Mouse (Mus musculus) right cerebral cortex, adult 18-20 months (tissue): ENCODE data around the gene Tex48.

ENCODE experiments used
- DNase-seq: peaks from one replicate; pipeline ENCODE4 v3.0.0; 2022; ENCODE audit warnings: mixed read lengths

Tex48 gene

DNA sequence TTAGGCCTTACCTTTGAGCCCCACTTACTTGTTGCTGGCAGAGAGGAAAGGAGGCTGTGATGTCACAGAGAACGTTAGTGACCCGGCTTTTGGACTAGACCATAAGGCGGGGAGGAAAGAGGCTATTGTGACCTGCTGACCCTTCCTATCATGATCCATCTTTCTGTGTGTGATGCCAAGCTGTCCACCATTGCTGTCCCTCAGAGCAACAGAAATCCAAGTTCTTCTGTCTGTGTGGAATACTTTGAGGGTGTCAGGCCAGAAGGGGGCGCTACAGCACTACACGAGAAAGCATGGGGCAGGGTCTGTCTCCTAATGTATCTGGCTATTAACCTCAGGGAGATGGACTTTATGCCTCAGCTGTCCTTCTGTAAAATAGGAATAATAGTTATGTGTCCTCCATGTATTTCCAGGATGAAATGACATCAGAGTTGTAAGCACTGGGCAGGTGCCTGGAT, at the start of gene Tex48:
Tex48 (minus strand) TSS at position 51 of the 458 bp plus-strand sequence.
- DNase-seq, result no peak

DNA sequence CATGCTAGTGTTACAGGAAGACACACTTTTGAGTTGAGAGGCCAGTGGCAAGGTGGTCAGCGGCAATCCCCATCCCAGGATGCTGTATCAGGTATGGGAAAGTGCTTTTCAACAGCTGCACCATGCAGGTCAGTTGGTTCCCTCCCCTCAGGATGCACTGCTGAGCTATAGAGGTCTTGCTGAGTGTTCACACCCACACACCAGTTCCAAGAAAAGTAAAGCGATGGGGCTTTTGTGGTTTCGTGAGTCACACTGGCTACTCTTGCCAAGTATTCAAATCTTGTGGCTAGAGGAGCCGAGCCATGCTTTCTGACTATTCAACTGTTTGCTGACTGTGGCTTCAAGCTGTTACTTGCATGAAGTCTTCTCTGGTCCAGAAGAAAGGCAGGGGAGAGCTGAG, 46.0 kb upstream of the Tex48 start:
- peak; percentile 76 for DNase-seq

DNA sequence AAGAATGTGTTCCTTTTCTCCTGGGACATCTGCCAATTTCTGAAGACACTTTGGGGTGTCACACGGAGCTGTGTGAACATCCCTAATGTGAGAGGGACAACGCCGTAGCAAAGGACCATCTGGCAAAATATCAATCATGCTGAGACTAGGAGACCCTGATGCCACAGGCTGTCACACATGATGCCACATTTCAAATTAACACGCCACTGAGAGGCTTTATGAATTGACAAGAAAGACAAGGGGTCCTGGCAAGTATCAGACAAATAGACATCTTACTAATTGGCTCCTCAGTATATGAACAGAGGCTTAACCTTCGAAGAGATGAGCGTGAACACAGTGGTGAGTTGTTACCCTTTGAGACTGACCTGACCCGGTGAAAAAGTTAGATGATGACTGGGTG, 43.5 kb upstream of the Tex48 start:
- DNase-seq, result no peak

DNA sequence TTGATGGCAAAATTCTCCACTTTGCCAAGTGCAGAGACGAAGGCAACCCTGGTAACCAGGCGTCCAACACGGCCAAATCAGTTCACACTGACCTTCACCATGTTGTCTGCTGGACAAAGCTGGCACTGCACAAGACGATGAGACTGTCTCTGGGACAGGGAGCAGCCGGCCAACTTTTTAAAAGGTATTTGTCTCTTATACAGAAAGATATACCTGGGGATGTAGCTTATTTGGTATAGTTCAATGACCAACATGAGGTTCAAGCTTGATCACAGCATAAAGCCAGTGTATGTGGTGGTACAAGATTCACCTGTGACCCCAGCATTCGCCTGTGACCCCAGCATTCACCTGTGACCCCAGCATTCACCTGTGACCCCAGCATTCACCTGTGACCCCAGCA, 41.1 kb upstream of the Tex48 start, which contains the start of gene Gm11214:
Gm11214 (minus strand) TSS at position 101 of the 400 bp plus-strand sequence.
- no peak for DNase-seq

DNA sequence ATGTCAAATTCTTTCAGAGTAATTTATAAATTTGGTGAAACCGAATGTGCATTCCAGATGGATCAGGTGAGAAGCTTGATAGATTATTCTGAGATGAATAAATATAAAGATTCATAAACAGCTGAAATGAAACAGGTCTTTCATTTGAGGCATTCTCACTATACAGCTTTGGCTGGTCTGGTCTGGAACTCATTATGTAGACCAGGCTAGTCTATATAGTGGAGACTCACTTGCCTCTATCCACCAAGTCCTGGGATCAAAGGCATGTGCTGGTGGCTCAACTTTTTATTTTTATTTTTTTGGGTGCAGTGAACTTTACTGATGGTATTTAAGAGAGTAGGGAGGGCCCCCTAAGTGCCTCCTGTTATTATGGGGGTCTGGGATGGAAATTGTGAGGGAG, 39.6 kb upstream of the Tex48 start:
- DNase-seq, result no peak

DNA sequence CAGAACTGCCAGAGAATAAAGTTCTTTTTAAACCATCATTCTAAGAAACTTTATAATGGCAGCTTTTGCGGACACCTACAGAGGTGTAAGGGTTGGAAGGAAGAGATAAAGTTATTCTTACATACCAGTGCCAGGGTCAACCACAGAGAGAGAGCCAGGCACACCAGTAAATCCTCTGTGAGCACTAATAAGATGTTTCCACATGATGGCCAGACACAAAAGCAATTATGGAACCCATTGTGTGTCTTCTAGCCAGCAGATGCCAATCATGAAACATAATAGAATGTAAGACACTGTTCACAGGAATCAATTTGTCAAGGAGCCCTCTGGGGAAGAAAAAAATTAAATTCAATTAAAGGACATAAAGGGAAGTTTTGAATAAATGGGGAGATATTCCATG, 39.2 kb upstream of the Tex48 start:
- no peak for DNase-seq

DNA sequence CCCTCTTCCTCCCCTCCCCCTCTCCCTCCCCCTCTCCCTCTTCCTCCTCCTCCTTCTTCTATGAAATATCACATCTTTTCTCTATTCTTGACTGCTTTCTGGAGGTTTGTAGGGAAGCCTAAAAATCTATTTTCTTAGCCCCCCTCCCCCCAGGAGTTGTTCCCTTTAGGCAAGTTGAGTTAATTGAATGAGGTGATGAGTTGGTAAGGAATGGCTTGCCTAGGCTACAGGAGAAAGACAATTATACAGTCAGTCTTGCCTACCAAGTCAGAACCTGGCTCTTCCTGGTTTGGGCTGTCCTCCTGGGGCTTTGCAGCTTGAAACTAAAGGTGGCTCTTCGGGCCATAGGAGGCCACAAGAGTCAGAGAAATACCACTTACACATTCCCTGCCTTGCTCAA, 37.5 kb upstream of the Tex48 start:
- no peak for DNase-seq

DNA sequence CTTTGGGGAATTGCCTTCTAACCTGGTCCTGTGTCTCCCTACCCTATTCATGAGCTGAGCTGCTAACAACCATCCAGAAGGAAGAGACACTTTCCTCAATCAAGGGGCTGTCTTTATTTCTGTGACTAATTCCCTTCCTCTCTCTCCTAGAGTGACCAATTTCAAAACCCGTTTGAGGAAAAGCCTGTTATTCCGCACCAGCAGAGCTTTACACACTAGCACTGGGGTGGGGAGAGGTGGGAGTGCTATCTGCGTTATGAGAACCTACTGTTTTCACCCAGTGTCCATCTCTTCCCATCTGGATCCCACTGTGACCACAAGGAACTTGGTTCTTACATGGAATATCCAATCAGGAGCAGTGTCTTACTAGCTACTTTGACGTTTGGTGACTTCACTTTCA, 36.9 kb upstream of the Tex48 start:
- no peak for DNase-seq

DNA sequence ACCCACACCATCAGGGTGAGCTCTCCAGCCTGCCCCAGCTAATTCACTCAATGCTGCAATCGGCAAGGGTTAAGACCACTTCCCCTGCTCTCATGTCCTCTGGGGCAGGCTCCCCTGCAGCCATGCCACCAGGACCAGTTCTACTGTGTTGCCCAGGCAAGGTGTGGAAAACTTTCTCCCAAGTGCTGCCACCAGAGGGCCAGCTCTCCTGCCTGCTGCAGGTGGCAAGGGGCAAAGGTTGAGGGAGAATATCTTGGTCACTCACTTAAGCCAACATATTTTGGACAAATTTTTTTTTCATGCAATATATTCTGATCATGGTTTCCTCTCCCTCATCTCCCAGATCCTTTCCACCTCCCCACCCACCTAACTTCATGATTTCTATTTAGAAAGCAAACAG, 32.2 kb upstream of the Tex48 start:
- no peak for DNase-seq

DNA sequence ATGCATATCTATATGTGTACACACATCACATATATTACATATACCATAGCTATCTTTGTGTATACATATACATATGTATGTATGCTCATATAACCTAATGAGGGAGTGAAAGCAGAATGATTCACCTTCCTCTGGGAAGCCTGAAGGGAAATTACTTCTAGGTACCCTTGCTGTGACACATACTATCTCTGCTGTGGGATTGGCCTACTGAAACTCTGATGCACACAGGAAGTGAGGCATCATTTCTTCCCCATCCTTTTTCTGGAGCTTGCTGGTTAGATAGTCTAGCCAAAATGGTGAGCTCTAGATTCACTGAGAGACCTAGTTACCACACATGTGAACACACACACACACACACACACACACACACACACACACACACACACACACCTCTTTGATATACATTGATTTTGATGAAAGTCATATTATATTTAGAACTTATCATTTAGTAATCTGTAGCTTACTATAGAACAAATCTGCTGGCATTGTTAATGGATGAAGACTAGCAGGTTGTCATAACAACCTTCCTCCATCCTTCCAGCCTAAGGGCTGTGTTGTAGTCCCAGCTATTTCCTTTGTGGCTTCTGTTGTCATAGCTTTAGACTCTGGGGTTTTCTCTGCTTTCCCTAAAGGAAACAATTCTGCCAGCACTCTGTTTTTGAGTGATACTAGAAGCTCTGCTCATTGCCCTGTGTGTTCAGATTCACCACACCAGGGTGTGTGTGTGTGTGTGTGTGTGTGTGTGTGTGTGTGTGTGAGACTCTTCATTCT, 21.9 kb upstream of the Tex48 start:
- DNase-seq, result no peak

DNA sequence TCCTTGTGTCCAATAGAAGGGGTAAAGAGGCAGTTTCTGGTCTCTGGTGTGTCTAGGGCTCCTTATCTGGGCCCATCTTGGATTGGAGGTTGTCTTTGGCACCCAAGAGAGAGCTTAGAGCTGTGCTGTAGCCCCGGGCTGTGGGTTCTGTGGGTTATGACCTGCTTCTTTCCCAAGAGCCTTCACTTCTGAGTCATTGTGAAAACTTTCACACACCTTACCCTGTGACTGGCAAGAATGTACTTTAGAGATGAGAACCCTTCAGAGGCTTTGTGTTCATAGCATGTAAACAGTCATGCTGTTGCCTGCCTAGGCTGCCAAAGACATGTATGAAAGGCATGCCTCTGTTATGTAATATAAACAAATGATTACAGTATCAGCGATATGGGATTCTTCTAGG, 17.6 kb upstream of the Tex48 start:
- DNase-seq, result no peak

DNA sequence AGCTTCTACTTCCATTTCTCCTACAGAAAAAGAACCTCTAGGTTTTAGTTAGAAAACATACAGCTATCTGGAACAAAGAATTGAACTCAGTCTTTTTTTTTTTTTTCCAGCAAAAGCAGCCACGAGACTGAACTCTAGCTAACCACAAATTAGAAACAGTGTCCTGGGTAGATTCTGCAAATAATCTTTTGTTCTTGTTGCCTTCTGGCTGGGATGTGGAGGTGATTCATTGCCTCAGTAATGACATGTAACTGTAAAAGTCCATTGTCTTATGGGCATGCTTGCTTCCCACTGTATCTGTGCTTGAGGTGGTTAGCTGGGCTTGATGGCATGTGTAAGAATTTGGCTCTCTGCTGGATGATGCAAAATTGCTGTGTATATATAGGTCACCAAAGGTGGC, 16.4 kb upstream of the Tex48 start:
- no peak for DNase-seq

DNA sequence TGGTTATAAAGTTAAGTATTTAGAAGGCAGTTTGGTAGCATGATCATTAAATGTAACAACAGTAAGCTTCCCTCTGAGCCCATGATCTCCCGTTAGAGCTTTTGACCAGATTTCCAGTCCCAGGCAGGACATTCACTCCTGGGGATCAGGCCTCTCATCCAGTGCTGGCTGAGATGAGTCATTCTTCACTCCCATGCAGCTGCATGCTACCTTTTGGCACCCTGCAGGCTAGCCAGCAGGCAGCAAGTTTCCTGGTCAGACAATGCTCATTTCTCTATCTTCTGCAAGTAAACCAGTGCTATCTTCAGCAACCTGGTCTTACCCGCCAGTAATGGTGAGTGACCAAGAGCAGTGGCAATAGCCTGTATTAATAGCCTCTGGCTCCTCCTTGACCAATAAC, 11.0 kb upstream of the Tex48 start:
- no peak for DNase-seq

DNA sequence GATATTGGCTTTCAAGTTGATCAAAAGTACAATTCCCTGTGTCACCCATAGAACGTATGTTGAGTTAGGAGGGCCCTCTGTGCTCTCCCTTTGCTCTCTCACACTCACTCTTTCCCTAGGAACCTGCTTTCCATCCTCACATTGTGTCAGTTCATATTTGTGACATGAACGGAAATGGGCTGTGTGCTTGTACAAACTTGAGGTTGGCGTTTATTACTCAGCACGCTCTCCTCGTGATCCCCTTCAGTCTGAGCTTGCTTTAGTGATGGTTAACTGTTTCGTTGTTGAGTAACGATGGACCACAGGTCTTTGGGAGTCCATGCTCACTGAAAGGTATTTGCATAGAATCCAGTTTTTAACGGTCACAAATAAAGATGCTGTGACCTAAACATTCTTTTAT, 4.9 kb upstream of the Tex48 start:
- no peak for DNase-seq

DNA sequence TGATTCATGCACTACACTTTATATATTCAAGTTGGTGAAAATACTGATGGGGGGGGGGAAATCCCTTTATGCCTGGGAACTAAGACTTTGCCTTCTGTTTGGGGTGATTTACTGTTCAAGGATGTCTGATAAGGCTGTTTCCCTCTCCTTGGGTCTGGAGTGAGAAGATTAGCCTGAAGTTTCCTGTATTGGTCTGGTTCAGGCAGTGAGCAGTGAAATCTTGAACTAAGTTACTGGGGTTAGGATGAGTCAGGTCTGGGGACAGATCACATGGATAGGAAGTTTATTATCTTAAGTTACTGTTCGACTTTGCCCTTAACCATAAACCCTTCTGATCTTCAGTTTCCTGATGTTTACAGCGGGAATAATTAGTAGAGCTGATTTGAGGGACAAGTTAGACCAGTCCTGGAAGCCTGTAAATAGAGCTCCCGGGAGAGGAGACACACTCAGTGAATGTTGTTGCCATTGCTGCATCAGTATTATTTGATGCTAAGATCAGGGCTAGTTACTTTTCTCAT, 3.4 kb upstream of the Tex48 start:
- DNase-seq, result no peak

DNA sequence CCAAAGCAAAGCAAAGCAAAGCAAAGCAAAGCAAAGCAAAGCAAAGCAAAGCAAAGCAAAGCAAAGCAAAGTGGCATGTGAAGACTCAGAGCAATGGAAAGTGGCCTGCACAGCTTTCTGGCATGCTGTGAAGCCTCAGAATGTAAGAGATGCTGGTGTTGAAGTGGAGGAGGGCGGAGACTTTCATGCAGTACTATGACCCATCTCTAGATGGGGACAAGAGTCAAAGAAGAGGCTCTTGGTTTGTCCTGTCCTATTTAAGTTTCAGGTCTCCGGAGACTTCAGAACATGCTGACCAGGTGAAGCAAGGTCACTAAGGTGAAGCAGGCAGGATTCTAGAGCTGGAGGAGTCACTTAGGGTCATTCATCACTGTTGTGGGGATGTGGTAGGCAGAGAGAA, 367 bp downstream of the Tex48 start:
- DNase-seq, result no peak

DNA sequence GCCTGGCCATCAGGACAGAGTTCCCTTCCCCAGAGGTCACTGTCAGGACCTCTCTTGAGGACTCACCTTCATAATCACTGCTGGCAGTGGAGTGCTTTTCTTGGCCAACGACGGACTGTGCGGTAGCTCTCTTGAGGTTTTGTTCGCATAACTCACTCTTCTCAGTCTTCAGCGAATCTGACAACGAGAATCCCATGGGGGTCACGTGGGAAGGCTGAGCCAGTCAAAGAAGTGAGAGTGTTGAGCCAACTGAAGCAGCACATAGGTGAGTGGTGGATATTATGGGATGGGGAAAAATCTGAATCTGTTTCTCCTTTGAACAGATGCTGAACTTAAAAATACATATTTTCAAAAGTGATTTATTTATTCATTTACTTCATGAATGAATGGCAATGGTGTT, 13.8 kb downstream of the Tex48 start:
- no peak for DNase-seq

DNA sequence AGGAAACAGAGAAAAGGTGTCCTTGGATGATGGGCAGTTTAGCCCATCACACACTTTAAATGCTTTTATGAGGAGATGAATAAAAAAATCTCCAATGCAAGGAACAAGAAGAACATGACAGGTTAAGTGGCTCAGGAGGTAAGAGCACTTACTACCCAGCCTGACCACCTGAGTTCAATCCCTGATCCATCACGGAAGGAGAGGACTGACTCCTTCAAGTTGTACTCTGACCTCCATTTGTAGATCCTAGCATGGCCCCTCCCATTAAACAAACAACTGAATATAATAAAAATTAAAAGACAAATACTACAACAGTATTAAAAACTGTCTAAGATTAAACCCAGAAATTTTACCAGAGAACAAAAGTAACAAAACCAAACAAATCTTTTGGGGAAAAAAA, 16.3 kb downstream of the Tex48 start:
- DNase-seq, result no peak

DNA sequence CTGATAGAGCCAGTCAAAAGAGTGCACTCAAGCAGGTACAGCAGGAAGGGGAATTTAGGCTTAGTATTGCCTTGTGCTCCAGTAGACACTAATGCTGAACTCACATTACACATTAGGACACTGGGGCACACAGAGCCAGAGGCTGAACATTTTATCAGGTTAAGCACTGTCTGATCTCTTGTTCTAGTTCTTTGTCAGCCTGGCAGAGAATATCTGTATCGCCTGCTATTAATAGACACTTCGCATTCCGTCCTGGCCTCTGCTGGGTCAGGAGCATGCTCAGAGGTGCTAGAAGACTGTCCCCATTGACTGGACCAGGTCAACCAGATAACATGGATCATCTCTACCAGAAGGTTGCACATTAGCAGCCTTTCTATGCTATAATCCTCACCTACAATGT, 16.7 kb downstream of the Tex48 start:
- no peak for DNase-seq

DNA sequence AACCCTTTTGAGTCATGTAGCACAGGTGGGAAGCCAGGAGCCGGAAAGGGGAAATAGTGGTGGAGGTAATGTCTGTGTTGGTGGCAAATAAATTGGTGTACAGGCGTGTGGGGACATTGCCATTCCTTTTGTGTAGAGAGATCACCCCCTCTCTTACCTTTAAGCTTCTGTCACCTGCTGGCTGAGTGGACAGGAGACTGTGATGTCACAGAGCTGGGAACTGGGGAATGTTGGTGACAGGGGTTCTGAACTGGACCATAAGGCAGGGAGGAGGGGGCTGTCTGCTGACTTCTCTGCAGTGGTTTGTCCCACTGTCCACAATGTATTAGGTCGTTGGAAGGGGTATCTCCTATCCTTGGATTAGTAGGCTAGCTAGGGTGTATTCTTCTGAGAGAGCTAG, 17.3 kb downstream of the Tex48 start, which contains the start of gene Gm11213:
Gm11213 (minus strand) TSS at position 317 of the 400 bp plus-strand sequence.
- DNase-seq, result no peak

DNA sequence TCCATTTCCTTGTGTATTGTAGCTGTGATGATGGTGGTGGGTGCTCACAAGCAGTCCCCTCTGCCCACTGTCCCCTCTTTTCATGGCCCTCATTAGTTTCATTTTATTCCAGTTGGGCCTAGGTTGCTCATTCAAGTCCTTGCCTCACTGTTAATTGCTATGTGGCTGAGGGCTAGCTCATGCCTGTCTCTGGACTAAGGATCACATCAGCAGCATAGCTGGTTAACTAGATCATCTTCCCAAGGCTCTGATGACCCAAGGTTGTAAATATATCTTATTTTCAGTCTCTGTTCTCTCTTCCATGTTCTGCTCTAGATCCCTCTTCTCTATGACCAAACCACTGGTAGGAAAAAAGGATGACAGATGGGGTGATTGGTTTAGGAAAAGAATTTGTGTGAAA, 21.0 kb downstream of the Tex48 start:
- no peak for DNase-seq

DNA sequence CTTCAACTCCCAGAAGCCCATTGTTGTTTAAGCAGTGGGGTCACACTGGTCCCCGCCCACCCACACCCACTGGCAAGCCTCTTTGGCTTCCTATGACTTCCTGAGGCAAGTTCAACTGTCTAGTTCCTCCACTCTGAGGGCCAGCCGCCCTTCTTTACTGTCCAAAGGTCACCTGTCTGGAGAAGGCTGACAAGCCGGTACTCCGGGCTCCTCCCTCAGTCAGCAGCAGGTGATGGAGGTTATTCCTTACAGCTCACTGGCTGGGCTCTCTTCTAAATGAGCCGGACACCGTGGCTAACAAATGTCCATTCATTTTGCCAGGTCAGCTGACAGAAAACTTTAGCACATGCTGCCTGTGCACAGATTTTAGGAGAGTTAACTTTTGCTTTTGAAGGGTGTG, 21.4 kb downstream of the Tex48 start:
- DNase-seq, result no peak

DNA sequence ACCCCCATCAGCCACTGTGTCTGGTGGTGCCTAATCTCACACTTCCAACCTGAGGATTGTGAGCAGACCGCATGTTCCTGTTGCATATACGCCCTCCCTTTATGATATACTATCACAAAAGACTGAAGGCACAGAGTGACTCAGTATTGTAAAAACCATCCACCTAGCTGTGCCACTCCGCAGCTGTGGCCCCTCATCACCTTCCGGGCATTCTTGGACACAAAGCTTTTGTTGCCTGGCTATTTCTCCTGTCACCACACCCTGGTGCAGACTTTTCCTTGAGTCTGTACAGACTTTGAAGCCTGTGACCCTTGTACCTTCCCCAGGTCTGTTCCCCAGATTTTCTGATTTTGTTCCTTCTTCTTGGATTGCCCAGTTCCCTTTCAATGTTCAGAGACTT, 26.2 kb downstream of the Tex48 start:
- no peak for DNase-seq

DNA sequence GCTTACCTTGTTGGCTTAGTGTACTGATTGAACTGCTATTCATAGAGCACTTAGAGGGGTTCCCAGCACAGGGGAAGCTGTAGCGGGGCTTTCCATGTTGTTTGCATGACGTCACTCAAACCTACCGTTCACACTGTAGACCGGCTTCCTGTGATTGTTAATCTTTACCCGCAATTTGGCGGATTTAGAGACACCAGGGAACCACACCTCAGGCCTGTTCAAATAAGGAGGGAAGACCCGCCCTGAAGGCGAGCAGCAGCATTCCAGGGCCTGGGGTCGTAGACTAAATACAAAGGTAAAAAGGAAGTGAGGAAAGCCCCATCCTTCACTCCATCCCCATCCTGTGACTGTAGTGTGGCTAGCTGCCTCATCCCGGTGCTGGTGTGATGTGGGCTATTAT, 27.0 kb downstream of the Tex48 start:
- DNase-seq, result no peak
